Mouse (Mus musculus) neutrophil, adult 83 days (primary cell): ENCODE data around the gene Zfp335. TPM values are rescaled to one million over a fixed set of nuclear protein-coding genes. Genes with fewer than 3 reads are reported as not detected.

Experiments
- total RNA-seq, 2 experiments: library from RNA; stranded (reverse); gene quantifications; one replicate each; pipeline ENCODE4 v1.2.4; 2023

Gene Zfp335
- 10 to 100 TPM; 28.2 to 29.1 TPM for total RNA-seq

DNA sequence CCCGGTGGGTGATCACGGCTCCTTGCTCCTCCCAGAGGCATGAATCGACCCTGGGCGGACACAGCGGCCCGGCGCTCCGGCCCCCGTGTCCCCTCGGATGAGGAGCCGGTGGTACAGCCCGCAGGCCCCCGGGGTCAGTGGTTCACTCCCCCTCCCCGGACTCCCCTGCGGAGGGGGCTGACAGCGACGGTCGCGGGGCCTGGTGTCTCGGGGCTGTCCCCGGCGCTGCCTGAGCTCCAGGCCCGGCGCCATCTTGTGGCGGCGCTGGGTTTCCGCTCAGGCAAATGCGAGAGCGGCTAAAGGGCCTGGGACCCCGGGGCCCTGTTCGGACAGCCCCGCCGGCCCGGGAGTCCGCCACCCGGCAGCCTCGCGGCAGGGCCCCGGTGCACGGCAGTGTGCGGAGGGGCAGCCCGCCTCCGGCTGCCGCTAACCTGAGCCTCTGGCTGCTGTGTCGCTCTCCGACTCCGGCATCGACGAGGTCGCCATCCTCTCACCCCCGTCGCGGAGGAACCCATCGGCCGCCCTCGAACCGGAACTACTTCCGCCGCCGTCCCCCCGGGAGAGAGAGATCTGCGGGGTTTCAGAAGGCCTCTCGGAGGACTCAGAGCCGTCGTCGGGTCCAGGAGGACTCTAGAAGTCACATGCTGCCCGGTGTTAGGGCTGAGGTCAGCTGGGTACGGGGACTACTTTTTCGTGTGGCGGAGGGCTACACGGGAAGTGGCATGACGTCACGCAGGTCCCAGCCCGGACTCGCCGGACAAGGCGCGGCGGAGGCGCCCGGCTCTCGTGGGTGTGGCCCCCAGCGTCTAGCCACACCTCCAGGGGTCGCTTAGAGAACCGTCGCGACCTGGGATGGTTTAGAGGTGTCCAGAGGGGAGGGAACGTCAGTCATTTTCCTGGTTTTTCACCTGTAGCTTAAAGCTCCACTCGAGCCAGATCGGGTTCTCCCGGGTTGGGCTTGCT, at the start of gene Zfp335:
Gene Zfp335 (minus strand): TSS at position 672 of the 963 bp plus-strand sequence.

GRCm38 (mm10) chr2:164960716-164961441, 49.3 kb upstream of the Zfp335 start, which contains the start of gene Slc12a5:
Gene Slc12a5 (plus strand): TSS chr2:164960802.

GRCm38 (mm10) chr2:164940140-164940830, 28.7 kb upstream of the Zfp335 start, which contains the start of gene Mmp9:
Gene Mmp9 (plus strand): TSS chr2:164940780.

GRCm38 (mm10) chr2:164879228-164879567, 32.4 kb downstream of the Zfp335 start, which contains the start of gene Pcif1:
Gene Pcif1 (plus strand): TSS chr2:164879304.

GRCm38 (mm10) chr2:164857101-164857821, 54.3 kb downstream of the Zfp335 start, which contains the start of gene Pltp:
Gene Pltp (minus strand): TSS chr2:164857711.

Other genes starting within 250 kb of the Zfp335 start
- not detected for gene Wfdc11, start 237.7 kb downstream of the Zfp335 start, total RNA-seq
- not detected for gene Wfdc13, start 226.7 kb downstream of the Zfp335 start, total RNA-seq
- gene Spint4, start 213.3 kb downstream of the Zfp335 start, total RNA-seq: not detected
- gene Spint5, start 196.5 kb downstream of the Zfp335 start, total RNA-seq: not detected
- under 1 TPM in 1 of 2 experiments, not detected in 1; 0.22 TPM for gene Wfdc3, start 165.8 kb downstream of the Zfp335 start, total RNA-seq
- gene Dnttip1, start 165.8 kb downstream of the Zfp335 start, total RNA-seq: 10 to 100 TPM; 28.8 to 32.0 TPM
- 100 to 1,000 TPM; 118 to 133 TPM for gene Ube2c, start 141.9 kb downstream of the Zfp335 start, total RNA-seq
- 1 to 10 TPM in 1 of 2 experiments, under 1 TPM in 1; 0.70 to 1.4 TPM for gene Tnnc2, start 131.8 kb downstream of the Zfp335 start, total RNA-seq
- gene Snx21, start 125.9 kb downstream of the Zfp335 start, total RNA-seq: 1 to 10 TPM; 3.3 to 3.8 TPM
- 10 to 100 TPM; 41.6 to 50.0 TPM for gene Acot8, start 106.9 kb downstream of the Zfp335 start, total RNA-seq
- gene Zswim3, start 106.7 kb downstream of the Zfp335 start, total RNA-seq: 1 to 10 TPM; 3.4 to 4.4 TPM
- 1 to 10 TPM; 3.4 to 3.6 TPM for gene Zswim1, start 89.1 kb downstream of the Zfp335 start, total RNA-seq
- not detected for gene Spata25, start 83.2 kb downstream of the Zfp335 start, total RNA-seq
- 100 to 1,000 TPM; 182 to 209 TPM for gene Ctsa, start 78.9 kb downstream of the Zfp335 start, total RNA-seq
- 1 to 10 TPM; 1.7 to 2.3 TPM for gene Neurl2, start 78.3 kb downstream of the Zfp335 start, total RNA-seq
- 1 to 10 TPM; 8.9 to 9.6 TPM for gene Pltp, start 54.0 kb downstream of the Zfp335 start, total RNA-seq
- gene Pcif1, start 32.5 kb downstream of the Zfp335 start, total RNA-seq: 10 to 100 TPM; 51.1 to 56.8 TPM
- 1,000 to 10,000 TPM; 1,731 to 1,759 TPM for gene Mmp9, start 29.0 kb upstream of the Zfp335 start, total RNA-seq
- 1 to 10 TPM; 4.2 to 6.0 TPM for gene Slc12a5, start 49.0 kb upstream of the Zfp335 start, total RNA-seq
- 10 to 100 TPM; 20.7 to 21.4 TPM for gene Ncoa5, start 123.1 kb upstream of the Zfp335 start, total RNA-seq
- 1 to 10 TPM; 7.0 to 8.6 TPM for gene Cd40, start 143.9 kb upstream of the Zfp335 start, total RNA-seq
- not detected for gene 1700025C18Rik, start 179.0 kb upstream of the Zfp335 start, total RNA-seq